Mouse (Mus musculus) CH12.LX (cell line): ENCODE results near the gene Il33.

ENCODE experiments used
- ETS1 ChIP-seq: conservative IDR thresholded peaks from 2 replicates; pipeline ENCODE4 v1.6.1; 2012; ENCODE audit warnings: low read depth, mild to moderate bottlenecking, inconsistent platforms, low read length, improper control_type of control experiment, moderate library complexity
- JUND ChIP-seq: conservative IDR thresholded peaks from 2 replicates; pipeline ENCODE4 v1.6.1; 2011; ENCODE audit warnings: low read depth, low read length, improper control_type of control experiment
- MAX ChIP-seq: IDR thresholded peaks from 2 replicates; pipeline ENCODE4 v1.6.1; 2011; ENCODE audit warnings: low read length, improper control_type of control experiment
- PAX5 ChIP-seq: IDR thresholded peaks from 2 replicates; pipeline ENCODE4 v1.6.1; 2012; ENCODE audit warnings: low read length, inconsistent platforms, mixed read lengths
- POLR2A ChIP-seq: IDR thresholded peaks from 2 replicates; pipeline ENCODE4 v1.6.1; 2011; ENCODE audit warnings: low read depth, mild to moderate bottlenecking, improper control_type of control experiment, low read length
- RAD21 ChIP-seq: IDR thresholded peaks from 2 replicates; pipeline ENCODE4 v1.6.1; 2011; ENCODE audit warnings: low read depth, mild to moderate bottlenecking, low read length, improper control_type of control experiment, moderate library complexity
- RCOR1 ChIP-seq: conservative IDR thresholded peaks from 2 replicates; pipeline ENCODE4 v1.6.1; 2012; ENCODE audit warnings: low read depth, mild to moderate bottlenecking, inconsistent platforms, low read length, improper control_type of control experiment
- SMC3 ChIP-seq: IDR thresholded peaks from 2 replicates; pipeline ENCODE4 v1.6.1; 2011; ENCODE audit warnings: low read depth, low read length, improper control_type of control experiment
- TBP ChIP-seq: conservative IDR thresholded peaks from 2 replicates; pipeline ENCODE4 v1.6.1; 2011; ENCODE audit warnings: low read depth, low read length, improper control_type of control experiment
- TCF12 ChIP-seq: IDR thresholded peaks from 2 replicates; pipeline ENCODE4 v1.6.1; 2014; ENCODE audit warnings: low read depth, mild to moderate bottlenecking, inconsistent platforms, low read length, improper control_type of control experiment
- UBTF ChIP-seq: IDR thresholded peaks from 2 replicates; pipeline ENCODE4 v1.6.1; 2012; ENCODE audit warnings: low read depth, mild to moderate bottlenecking, inconsistent platforms, low read length, improper control_type of control experiment, moderate library complexity

GRCm38 (mm10) chr19:29885548-29885947 is 39.4 kb upstream of the Il33 start:
- TF ChIP-seq UBTF (no peak), PAX5 (no peak), POLR2A (no peak), TCF12 (no peak), ETS1 (no peak), JUND (no peak), SMC3 (no peak), TBP (no peak), RAD21 (no peak), RCOR1 (no peak), MAX (no peak)
